Mouse (Mus musculus) ovary, postnatal 10 days (tissue): ENCODE measurements around the gene Gns.

Source experiments
- DNase-seq: peaks from one replicate; pipeline ENCODE4 v3.0.0; 2022; ENCODE audit warnings: low spot score

The Gns gene

GRCm38 (mm10) chr10:121365781-121366272, 937 bp downstream of the Gns start:
- no peak for DNase-seq

- DNase-seq = no peak
These were observed 2.4 kb downstream of the Gns start for GRCm38 (mm10) chr10:121367271-121367670.

GRCm38 (mm10) chr10:121367780-121368179, 2.9 kb downstream of the Gns start:
- no peak for DNase-seq

GRCm38 (mm10) chr10:121368783-121369465, 4.0 kb downstream of the Gns start:
- DNase-seq = no peak

GRCm38 (mm10) chr10:121370777-121371176, 5.9 kb downstream of the Gns start:
- DNase-seq = no peak

GRCm38 (mm10) chr10:121374013-121374412, 9.1 kb downstream of the Gns start:
- no peak for DNase-seq

GRCm38 (mm10) chr10:121374693-121375620, 10.1 kb downstream of the Gns start:
- DNase-seq = no peak

GRCm38 (mm10) chr10:121375649-121376493, 11.0 kb downstream of the Gns start:
- no peak for DNase-seq

- no peak for DNase-seq
These were observed 11.8 kb downstream of the Gns start for GRCm38 (mm10) chr10:121376530-121377271.

- no peak for DNase-seq
These were observed 14.5 kb downstream of the Gns start for GRCm38 (mm10) chr10:121379387-121379786.

GRCm38 (mm10) chr10:121381280-121381679, 16.4 kb downstream of the Gns start:
- no peak for DNase-seq

GRCm38 (mm10) chr10:121384710-121385109, 19.8 kb downstream of the Gns start:
- no peak for DNase-seq

GRCm38 (mm10) chr10:121385695-121386094, 20.8 kb downstream of the Gns start:
- DNase-seq = no peak

- no peak for DNase-seq
These were observed 21.5 kb downstream of the Gns start for GRCm38 (mm10) chr10:121386347-121386746.

GRCm38 (mm10) chr10:121390602-121391001, 25.7 kb downstream of the Gns start:
- DNase-seq = no peak

- no peak for DNase-seq
These were observed 27.0 kb downstream of the Gns start for GRCm38 (mm10) chr10:121391901-121392300.

- DNase-seq = no peak
These were observed 29.4 kb downstream of the Gns start for GRCm38 (mm10) chr10:121394270-121394669.

GRCm38 (mm10) chr10:121394789-121395325, 30.0 kb downstream of the Gns start:
- DNase-seq = no peak

- no peak for DNase-seq
These were observed 30.8 kb downstream of the Gns start for GRCm38 (mm10) chr10:121395542-121396176.

GRCm38 (mm10) chr10:121398599-121398998, 33.7 kb downstream of the Gns start:
- no peak for DNase-seq

GRCm38 (mm10) chr10:121401005-121401404, 36.1 kb downstream of the Gns start:
- no peak for DNase-seq
